Mouse (Mus musculus): ENCODE results near the gene Ubap2.

Gene Ubap2

DNA sequence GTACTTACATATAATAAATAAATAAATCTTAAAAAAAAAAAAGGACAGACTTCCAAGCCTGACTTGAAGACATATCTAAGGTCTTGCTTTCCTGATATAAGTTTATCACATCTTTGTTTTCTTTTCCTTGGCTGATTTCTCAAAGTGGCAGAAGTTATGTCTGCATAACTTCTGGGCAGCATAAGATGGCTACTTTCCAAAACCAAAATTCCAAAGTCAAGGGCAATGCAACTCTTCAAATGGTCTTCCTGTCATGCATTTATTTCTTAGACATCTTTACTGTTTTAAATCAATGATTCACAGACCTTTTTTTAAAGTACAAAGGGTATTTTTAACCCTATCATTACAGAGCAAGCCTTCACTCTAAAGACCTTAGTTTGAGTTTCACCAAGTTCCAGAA lies 14.3 kb downstream of the Ubap2 start:
- DNase-seq (ENCODE audit: low spot score): no peak

DNA sequence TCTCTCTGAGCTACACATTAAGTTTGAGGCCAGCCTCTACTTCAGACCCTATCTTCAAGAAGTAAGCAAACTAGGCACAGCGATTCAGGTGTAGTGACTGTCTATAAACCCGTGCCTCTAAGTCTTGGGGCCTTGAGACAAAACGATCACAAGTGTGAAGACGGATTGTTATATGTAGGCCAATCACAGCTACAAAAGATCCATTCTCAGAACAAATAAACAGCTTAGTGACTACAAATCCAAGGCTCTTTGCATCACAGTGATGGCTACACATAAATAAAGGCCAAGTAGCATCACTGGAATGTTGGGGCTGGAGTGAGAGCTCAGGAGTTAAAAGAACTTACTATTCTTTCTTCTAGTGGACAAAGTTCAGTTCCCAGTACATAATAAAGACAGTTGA lies 15.9 kb downstream of the Ubap2 start:
- DNase-seq (ENCODE audit: low spot score): no peak

DNA sequence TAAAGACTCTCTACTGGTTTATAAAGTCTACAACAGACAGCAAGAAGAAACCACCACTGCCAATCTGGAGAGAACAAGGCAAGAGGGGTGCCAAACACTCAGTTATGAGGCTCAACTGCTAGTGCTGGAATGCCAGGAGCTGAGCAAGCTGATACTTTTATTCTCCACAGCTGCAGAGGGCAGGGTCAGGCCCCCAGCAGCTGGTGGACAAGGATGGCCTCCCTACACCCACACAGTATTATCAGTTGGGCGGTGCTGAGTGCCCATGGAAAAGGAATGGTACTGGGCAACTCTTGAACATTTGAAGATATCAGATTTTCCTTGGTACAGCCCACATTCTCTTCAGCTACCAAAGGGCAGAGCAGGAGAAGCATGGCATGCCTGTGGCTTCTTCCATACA lies 17.2 kb downstream of the Ubap2 start:
- DNase-seq (ENCODE audit: low spot score): peak; percentile 56

DNA sequence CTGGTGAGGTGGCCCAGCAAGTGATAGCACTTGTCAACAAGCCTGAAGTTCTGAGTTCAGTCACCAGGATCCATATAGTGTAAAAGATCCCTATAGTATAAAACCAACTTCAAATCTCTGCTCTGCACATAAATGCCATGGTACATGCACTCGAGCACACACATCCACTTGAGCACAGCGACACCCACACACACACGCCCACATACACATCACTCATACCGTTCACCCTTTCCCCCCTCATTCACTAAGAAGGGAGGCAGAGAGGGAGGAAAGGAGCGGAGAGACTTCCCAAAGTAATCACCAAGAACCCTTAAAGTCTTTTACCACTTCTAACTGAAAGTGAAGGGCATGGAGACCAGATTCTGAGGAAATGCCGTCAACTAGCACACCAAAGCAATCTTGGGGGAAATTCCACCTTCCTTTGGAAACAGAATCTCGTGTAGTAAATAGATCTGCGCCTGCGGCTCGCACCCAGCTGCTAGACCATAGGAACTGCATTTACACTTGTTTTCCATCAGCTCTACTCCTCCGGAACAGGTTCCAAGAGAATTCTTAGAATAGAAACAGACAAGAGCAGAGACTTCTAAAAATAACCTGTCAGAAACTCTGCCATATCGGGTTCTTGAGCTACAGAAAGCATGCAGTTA lies 19.3 kb downstream of the Ubap2 start:
- DNase-seq (ENCODE audit: low spot score): no peak

DNA sequence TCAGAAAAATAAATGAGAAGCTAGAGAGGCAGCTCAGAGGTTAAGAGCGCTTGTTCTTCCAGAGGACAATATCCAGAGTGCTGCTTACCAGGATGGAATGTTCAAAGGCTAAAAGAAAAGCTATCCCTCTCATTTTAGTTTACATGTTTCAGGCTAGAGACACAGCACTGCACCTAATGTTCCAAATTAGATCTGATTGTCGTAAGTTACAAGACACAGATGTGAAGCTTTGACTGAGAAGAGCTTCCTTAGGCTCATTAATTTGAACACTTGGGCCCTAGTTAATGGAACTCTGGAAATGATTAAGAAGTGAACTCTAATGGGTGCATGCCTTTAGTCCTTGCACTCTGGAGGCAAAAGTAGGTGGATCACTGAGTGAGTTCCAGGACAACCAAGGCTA lies 21.2 kb downstream of the Ubap2 start:
- no peak for DNase-seq (ENCODE audit: low spot score)

DNA sequence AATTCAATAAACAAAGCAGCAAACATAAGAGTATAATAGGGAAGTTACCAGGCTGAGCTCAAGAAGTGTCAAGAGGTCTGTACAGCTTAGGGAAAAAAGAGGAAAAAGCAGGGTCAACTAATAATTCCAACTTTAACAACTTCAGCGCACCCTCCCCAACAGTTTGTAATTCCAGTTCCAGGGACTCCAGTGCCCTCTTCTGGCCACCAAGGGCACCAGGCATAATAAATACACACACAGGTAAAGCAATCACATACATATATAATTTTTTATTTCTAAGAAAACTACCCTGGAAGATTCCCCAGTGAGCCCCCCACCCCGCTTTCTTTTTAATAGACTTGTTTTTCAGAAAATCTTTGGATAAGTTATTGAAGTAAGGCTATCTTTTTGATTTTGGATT lies 29.5 kb downstream of the Ubap2 start:
- no peak for DNase-seq (ENCODE audit: low spot score)

DNA sequence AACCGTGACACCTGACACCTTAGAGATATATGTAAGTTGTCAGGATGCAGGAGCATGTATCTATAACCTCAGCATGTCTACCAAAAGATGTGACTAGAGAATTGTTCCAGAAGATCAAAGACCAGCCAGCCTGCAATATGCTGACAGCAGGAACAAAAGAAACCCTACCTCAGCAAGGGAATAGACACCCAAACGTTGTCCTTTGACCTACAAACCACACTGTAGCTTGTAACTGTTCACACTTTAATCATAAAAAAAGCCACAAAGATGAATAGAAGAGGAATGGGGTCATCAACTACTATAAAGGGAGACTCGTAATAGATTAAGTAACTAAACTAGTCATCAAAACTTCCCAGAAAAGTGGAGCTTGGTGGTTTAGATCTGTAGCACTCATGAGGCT lies 34.0 kb downstream of the Ubap2 start:
- DNase-seq (ENCODE audit: low spot score): no peak

DNA sequence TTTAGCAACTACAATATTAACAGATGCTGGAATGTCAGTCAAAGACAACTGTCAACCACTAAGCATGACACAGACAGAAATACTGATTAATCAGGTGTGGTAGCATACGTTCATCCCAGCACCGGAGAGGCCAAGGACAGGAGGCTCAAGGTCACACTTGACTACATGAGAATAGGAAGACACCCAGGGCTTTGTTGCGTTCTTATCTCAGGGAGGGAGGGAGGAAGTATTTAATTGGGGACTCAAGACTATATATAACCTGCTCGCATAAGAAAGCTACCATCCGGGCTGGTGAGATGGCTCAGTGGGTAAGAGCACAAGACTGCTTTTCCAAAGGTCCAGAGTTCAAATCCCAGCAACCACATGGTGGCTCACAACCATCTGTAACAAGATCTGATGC lies 39.3 kb downstream of the Ubap2 start:
- DNase-seq (ENCODE audit: low spot score): no peak

DNA sequence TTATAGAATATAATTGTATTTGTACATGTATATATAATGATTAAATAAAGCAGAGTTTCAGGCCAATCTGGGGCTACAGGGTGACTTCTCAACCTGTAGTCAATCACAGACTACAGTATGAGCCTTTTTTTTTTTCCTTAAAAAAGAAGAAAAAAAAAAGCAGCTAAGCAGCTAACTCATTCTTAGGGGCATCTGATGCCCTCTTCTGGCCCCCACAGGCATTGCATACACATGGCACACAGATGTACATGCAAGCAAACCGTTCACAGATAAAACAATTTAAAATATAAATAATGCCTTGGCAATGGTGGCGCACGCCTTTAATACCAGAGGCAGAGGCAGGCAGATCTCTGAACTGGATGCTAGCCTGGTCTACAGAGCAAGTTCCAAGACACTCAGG lies 48.6 kb downstream of the Ubap2 start:
- DNase-seq (ENCODE audit: low spot score): peak; percentile 62

DNA sequence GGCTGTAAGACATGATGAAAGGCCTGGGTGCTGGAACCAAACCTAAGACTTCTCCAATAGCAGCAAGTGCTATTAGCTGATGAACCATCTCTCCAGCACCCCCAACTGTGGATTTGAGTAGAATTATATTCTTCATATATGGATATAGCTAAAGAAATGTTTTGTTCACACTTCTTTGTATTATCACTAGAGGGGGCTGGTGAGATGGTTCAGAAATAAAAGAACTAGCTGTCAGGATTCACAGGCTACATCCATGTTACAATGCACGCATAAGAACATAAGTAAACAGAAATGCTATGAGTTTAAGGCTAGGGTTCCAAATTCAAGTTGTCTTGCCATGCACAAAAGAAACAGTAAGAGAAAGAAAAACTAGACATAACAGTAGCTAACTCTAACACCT lies 49.5 kb downstream of the Ubap2 start:
- no peak for DNase-seq (ENCODE audit: low spot score)

DNA sequence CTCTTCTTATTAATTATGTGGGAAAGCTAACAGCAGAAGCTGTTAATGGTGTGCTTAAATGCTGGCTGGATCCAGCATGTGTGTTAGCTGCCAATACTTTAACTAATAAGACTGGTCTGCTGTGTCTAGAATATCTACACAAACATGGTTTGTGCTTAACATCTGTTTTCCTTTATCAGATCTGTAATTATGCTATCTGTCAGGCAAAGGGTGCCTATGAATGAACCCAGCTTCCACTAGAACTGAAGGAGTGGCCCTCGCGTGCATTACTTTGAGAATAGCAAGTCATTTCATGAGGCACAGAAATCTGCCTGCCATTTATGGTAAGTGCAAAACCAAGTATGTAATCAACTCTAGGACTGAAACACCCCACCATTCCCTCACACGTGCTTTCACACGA lies 66.9 kb downstream of the Ubap2 start:
- no peak for DNase-seq (ENCODE audit: low spot score)

DNA sequence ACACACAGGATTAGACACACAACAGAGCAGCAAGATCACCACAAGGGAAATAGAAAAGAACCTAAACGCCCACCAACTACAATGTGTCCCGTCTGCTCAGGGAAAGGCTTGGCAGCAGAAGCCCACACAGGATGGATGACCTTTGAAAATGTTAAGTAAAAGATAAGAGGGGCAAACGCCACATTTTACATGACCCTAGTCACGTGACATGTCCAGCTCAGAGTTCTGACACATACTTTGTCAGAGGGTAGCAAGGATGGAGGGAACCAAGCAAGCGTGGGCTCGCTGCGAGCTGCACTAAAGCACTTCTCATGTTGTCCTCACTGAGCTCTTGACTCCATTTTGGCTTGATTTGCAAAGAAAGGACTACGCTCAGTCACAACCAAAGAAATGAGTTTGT lies 69.2 kb downstream of the Ubap2 start:
- DNase-seq (ENCODE audit: low spot score): no peak

DNA sequence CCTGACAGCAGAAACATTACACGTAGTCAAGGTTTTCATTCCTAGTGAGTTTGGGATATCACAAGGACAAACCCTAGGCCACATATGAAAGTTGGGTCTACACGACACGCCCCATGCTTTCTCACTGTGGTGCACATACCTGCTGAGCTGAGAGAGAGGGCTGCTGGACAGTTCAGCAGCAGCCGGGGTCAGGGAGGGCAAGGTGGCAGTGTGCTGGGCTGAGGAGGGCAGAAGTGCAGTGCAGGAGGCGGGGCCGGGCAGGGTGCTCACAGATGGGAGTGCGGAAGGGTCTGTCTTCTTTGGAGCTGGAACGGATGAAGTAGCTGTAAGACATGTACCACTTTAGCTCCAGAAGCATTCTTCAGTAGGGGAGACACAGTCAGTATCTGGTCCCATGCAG lies 72.8 kb downstream of the Ubap2 start:
- no peak for DNase-seq (ENCODE audit: low spot score)

DNA sequence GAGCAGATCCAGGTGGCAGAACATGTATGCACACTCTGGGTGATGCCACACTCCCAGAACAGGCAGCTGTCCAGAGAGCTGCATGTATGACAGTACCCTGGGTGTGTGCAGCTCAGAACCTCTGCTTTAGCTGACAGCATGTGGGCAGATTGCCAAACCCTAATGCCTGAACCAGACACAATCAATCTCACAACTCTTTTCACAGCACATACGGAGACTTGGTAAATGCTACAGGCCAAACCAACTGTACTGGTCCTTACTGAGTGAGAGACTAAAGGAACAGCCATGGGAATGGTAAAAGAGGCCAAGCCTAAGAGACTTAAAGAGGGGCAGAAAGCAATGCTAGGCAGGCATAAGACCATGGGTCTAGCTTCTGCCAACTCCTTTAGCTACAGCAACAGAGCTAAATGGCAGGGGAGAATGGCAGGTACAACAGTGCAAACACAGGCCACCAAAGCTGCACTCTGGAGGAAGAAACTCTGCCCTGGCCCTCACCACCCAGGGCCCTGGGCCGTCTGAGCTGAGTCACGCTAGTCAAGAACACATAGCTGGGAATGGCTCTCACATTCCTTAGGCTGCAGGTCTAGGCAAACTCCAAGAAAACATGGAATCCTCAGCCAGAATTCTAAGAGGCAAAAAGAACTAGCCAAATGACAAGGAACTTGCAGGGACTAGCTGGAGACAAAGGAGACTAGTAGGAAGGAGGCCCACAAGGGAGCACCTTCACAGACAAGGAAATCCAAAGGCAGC lies 77.9 kb downstream of the Ubap2 start:
- DNase-seq (ENCODE audit: low spot score): no peak

DNA sequence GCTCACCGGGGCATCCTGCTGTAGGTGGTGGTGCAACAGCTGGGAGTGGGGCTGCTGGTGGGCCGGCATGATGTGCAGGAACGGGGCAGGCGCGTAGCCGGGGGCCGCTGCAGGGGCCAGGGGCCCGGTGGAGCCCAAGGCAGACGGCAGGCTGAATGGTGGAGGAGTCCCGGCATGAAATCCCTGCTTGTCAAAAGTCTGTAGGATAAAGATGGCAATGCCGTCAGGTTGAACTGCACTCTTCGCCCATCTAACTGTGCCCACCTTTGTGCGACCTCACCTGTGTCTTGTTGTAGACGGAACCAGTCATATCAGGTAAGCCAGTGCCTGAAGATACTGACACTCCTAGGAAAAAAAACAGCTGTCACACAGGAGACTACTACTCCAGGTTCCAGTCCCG lies 79.6 kb downstream of the Ubap2 start:
- DNase-seq (ENCODE audit: low spot score): no peak

DNA sequence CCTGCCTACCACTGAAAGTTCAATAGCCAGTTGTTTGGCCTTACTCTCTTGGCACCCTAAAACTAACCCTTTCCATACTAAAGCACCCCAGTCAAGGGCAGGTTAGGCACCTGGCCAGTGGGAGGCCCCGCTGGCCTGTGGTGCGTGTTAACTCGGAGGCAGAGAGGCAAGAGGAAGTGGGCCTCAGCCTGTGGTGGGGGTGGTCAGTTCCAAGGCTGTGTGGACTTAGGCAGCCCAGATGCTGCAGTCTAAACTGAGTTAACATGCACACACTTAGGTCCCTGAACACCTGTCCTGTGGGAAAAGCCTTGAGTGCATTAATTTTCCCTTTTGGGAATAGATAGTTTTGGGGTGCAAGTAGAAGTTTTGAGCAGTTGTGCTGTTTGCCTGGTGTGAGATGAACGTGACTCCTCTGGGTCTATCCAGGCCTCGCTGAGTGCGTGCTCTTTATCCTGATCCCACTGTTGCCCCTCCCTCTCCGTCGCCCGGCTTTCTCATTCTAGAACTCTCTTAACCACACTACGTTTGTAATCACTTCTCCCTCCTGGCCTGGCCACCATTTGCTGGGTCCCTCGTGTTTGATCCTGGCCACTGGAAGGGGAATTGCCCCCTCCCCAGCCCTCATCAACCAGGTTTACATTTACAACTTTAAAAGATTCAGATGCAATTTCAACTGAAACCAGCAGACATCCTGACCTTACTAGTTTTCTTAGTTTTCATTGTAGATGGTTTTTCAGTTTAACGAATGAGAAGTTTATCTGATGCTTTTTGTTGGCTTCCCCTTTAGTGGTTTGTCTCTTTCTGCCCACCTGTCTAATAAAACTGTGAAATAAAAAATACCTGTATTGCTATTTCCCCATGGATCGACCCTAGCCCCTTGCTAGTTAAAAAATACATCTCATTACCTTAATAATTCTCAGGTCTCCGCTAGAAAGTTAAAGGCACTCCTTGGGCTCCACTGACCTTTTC lies 82.1 kb downstream of the Ubap2 start:
- DNase-seq (ENCODE audit: low spot score): no peak

DNA sequence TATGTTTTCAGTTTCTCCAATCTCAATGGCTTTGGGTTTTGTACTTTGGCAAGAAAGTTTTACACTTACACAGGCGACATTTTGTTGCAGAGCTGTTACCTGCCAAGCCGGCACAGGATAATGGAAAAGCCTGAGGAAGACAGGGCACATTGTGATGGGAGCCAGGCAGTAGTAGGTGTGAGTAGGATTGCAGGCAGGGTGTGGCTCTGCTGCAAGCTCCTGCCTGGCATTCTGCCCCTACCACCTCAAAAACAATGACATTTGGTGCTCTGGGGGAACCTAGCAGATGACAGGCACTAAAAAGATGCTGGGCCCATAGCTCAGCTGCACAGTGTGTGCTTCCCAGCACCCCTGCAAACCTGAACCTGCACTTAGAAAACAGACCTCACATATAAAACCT lies 85.1 kb downstream of the Ubap2 start:
- DNase-seq (ENCODE audit: low spot score): no peak

DNA sequence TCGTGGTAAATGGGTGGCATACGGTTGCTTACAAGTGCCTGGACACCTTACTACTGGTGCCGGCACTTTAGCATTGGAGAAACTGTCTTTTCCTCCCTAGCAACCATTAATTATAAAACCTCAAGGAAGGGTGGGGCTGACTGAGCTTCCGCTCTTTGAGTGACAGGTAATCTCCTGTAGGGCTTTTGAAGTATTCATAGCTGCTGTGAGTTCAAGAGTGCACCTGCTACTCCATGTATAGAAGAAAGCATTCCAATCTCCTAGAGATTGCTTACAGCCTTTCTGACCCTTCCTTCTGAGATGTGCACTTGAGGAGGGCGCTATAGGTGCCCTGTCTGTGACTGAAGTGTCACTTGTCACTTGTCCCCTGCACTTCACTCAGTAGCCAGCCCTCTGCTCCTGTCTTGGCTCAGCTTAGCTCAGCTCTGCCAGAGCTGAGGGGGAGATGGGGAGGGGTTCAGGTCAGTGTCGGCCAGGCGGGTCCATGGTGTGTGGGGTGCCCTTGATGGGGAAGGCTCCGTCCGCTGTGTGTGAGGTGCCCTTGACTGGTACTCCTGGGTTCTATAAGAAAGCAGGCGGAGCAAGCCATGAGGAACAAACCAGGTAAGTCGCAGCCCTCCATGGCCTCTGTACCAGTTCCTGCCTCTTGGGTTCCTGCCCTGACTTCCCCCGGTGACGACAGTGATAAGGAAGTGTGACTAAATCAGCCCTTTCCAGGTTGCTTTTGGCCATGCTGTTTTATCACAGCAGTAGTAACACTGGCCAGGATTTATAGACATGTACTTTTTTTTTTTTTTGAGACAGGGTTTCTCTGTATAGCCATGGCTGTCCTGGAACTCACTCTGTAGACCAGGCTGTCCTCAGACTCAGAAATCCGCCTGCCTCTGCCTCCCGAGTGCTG lies 94.9 kb downstream of the Ubap2 start:
- DNase-seq (ENCODE audit: low spot score): no peak

DNA sequence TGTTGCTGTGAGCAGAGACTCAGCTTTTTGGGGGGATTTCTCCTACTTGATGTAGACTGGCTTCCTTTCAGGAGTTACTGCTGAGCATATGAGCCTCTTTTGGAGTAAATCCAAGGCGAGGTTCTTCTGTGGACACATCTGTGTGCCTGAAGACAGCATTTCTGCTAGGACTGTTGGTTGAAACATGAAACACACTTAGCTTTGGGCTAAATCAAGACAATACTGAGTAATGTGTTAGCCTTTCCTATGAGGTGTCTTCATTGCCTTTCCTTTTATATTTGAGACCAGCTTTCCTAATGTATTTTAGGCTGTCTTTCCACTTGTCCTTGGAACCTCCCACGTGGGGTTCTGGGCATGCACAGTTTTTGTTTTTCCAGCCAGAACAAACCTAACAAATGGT lies 100.3 kb downstream of the Ubap2 start:
- no peak for DNase-seq (ENCODE audit: low spot score)

DNA sequence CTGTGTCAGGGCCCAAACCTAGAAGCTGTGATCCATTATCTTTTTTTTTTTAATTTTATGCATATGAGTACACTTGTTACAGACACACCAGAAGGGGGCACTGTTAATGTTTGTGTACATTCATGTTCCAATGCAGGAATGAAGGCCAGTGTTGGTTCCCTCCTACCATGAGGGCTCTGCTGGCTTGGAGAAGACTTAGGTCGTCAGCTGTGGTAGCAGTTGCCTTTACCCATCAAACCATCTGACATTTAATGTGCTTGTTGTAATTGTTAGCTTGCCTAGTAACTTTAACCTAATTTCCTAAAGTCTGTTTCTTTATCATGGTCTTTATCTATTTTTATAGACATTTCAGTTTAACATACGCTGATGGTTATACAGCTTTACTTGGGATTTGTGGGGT lies 104.0 kb downstream of the Ubap2 start:
- DNase-seq (ENCODE audit: low spot score): no peak

DNA sequence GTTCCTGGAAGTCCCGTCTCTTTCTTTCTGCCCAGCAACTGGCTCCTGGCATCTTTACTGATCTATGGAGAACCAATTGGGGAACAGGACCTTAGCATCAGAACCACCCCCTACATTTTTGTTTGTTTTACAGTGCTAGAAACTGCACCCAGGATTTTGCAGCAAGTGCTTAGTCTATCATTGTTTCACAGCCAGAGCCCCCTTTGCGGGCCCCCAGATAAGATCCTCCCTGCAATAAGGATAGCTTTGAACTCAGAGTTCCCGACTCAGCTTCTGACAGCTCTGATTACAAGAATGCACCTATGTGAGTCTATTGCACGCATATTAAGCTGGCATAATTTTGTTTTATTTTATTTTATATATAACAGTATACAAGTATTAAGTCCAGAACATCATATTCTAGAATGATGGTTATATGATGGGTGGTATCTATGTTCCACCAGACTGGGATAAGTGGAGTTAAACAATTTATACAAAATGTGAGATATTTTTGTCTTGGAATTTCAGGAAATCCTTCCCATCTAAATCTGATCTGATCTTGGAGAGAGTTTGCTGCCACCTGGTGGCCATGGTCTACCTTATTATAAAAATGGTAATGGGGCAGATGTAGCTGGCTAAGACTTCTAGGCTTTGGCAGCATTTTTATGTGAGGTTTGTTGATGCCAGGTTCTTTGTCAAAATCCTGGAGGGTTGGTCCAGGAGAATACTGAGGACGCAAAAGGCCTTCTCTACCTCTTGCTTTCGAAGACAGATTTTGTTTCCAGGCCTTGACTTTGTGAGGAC lies 109.1 kb downstream of the Ubap2 start:
- DNase-seq (ENCODE audit: low spot score): peak; percentile 89

Measured in testis, postnatal 10 days (tissue).